Comparison of ENCODE assay signal across 8 mouse cellular contexts in genomic region chr13:51378126-51378525, GRCm38 (mm10). TPM values are rescaled to one million over a fixed set of nuclear protein-coding genes. Genes with fewer than 3 reads are reported as not detected.
DNase-seq lines count a peak whose midpoint lies in the region; ATAC-seq lines count a peak whose summit lies in the region.

No protein-coding gene starts in this region.

- peak; percentile 30; the same call in 1 of the 2 replicates for ATAC-seq in hindbrain, embryonic 15.5 days (ENCODE audit: low FRiP score, low read depth)
- ATAC-seq in hindbrain, embryonic 16.5 days: no peak
- ATAC-seq in forebrain, embryonic 12.5 days (ENCODE audit: low FRiP score): peak; percentile 55; the same call in 1 of the 2 replicates
- 0 out of 2 replicates have a peak, but pooled peaks have one; percentile 60 for ATAC-seq in midbrain, embryonic 12.5 days (ENCODE audit: low FRiP score, low read depth)

- H3K36me3 ChIP-seq in hindbrain, embryonic 15.5 days: no peaks in the 10 kb centered on the region
- no peaks in the 10 kb centered on the region for H3K36me3 ChIP-seq in hindbrain, embryonic 16.5 days (ENCODE audit: control insufficient read depth, insufficient read depth, low read length)
- no peaks in the 10 kb centered on the region for H3K36me3 ChIP-seq in forebrain, embryonic 12.5 days (replicated peaks)
- no peaks in the 10 kb centered on the region for H3K36me3 ChIP-seq in midbrain, embryonic 12.5 days

- no peaks in the 10 kb centered on the region for H3K27me3 ChIP-seq in hindbrain, embryonic 15.5 days
- H3K27me3 ChIP-seq in hindbrain, embryonic 16.5 days (replicated peaks; ENCODE audit: control insufficient read depth, insufficient read depth, low read length): no peaks in the 10 kb centered on the region
- no peaks in the 10 kb centered on the region for H3K27me3 ChIP-seq in forebrain, embryonic 12.5 days
- H3K27me3 ChIP-seq in midbrain, embryonic 12.5 days: no peaks in the 10 kb centered on the region

- no peaks in the 10 kb centered on the region for H3K9me3 ChIP-seq in hindbrain, embryonic 15.5 days
- no peaks in the 10 kb centered on the region for H3K9me3 ChIP-seq in hindbrain, embryonic 16.5 days (ENCODE audit: control insufficient read depth, low read length)
- H3K9me3 ChIP-seq in forebrain, embryonic 12.5 days: no peaks in the 10 kb centered on the region
- H3K9me3 ChIP-seq in midbrain, embryonic 12.5 days: no peaks in the 10 kb centered on the region

- H3K4me2 ChIP-seq in hindbrain, embryonic 15.5 days: no peak overlapping the region
- no peak overlapping the region for H3K4me2 ChIP-seq in hindbrain, embryonic 16.5 days (ENCODE audit: low read length)
- H3K4me2 ChIP-seq in forebrain, embryonic 12.5 days: peak overlapping the region; percentile 8; the same call in 1 of the 2 replicates
- H3K4me2 ChIP-seq in midbrain, embryonic 12.5 days (replicated peaks): peak overlapping the region; percentile 21; the same call in 1 of the 2 replicates

- 0 out of 2 replicates have a peak, but pooled peaks cover 2% of the 10 kb centered on the region for H3K4me1 ChIP-seq in hindbrain, embryonic 15.5 days (replicated peaks)
- H3K4me1 ChIP-seq in hindbrain, embryonic 16.5 days (ENCODE audit: control insufficient read depth, insufficient read depth, low read depth, low read length): peaks cover 2% of the 10 kb centered on the region; the same call in 1 of the 2 replicates
- peaks cover 23% of the 10 kb centered on the region for H3K4me1 ChIP-seq in forebrain, embryonic 12.5 days
- H3K4me1 ChIP-seq in midbrain, embryonic 12.5 days: peaks cover 20% of the 10 kb centered on the region

- H3K9ac ChIP-seq in hindbrain, embryonic 15.5 days: no peak overlapping the region
- no peak overlapping the region for H3K9ac ChIP-seq in hindbrain, embryonic 16.5 days (ENCODE audit: low read depth, low read length)
- no peak overlapping the region for H3K9ac ChIP-seq in forebrain, embryonic 12.5 days
- no peak overlapping the region for H3K9ac ChIP-seq in midbrain, embryonic 12.5 days (replicated peaks)

- 33% methylated on average over 4 of the region's 4 CpGs for WGBS in hindbrain, embryonic 15.5 days
- WGBS in hindbrain, embryonic 16.5 days: 40% methylated on average over 4 of the region's 4 CpGs
- WGBS in forebrain, embryonic 12.5 days: 42% methylated on average over 4 of the region's 4 CpGs
- WGBS in midbrain, embryonic 12.5 days: 53% methylated on average over 4 of the region's 4 CpGs

- no peak overlapping the region for H3K27ac ChIP-seq in hindbrain, embryonic 15.5 days (replicated peaks)
- H3K27ac ChIP-seq in hindbrain, embryonic 16.5 days (ENCODE audit: low read depth, low read length): no peak overlapping the region
- H3K27ac ChIP-seq in forebrain, embryonic 12.5 days: 0 out of 2 replicates have a peak overlapping the region, but pooled peaks have one; percentile 50
- no peak overlapping the region for H3K27ac ChIP-seq in midbrain, embryonic 12.5 days (replicated peaks)

- no peak overlapping the region for H3K4me3 ChIP-seq in hindbrain, embryonic 15.5 days
- no peak overlapping the region for H3K4me3 ChIP-seq in hindbrain, embryonic 16.5 days (ENCODE audit: low read length)
- no peak overlapping the region for H3K4me3 ChIP-seq in forebrain, embryonic 12.5 days (replicated peaks)
- H3K4me3 ChIP-seq in midbrain, embryonic 12.5 days: no peak overlapping the region

- peak; percentile 23 for DNase-seq in R1 (ENCODE audit: low read depth, low spot score)
- no peak for DNase-seq in layer of hippocampus, postnatal 36 days
- no peak for DNase-seq in urinary bladder, adult 18-20 months (ENCODE audit: low spot score in 2 of 2)
- DNase-seq in adrenal gland, adult 2 months: no peak

RNA-seq across cellular contexts. Expression of gene S1pr3, which starts 30.3 kb away (rescaled TPM):
- polyA plus RNA-seq in hindbrain, embryonic 15.5 days (2015; fragmentation: Nextera tagmentation; extraction: Ambion mirVana): 15.3 and 15.9 TPM in 2 replicates
- 15.0 and 17.1 TPM in 2 replicates for polyA plus RNA-seq in hindbrain, embryonic 16.5 days (2015; fragmentation: Nextera tagmentation; extraction: Ambion mirVana)
- polyA plus RNA-seq in forebrain, embryonic 12.5 days (2016; fragmentation: Nextera tagmentation; extraction: Ambion mirVana): 27.8 and 32.0 TPM in 2 replicates
- 29.8 and 40.4 TPM in 2 replicates for polyA plus RNA-seq in midbrain, embryonic 12.5 days (2016; fragmentation: Nextera tagmentation; extraction: Ambion mirVana)
- 1 to 10 TPM; 5.5 to 6.0 TPM for total RNA-seq in layer of hippocampus, postnatal 36 days (2021)
- total RNA-seq in adrenal gland, adult 2 months (2021): 10 to 100 TPM; 13.3 to 24.5 TPM
- 6.3 and 6.6 TPM in 2 replicates for polyA plus RNA-seq in adrenal gland, adult 2 months (2012; rRNA removed)

Comparison
In these comparisons a context has a peak if more than half of its experiments do, and no peak if none do; other contexts are left out.
1. H3K4me2 ChIP-seq: peak in forebrain, embryonic 12.5 days (single experiment) and midbrain, embryonic 12.5 days (single experiment); none in hindbrain, embryonic 15.5 days (single experiment) and hindbrain, embryonic 16.5 days (single experiment).